Mouse (Mus musculus): ENCODE measurements around the gene Cep83.
A peak's percentile ranks its signal among the peaks of the same experiment; 100 is the strongest.
"Not testable (repeated sequence)": the region's sequence is repeated elsewhere in the genome, so short reads cannot be mapped to it uniquely, and the experiment has no call there.

Gene Cep83

GRCm38 (mm10) chr10:94688420-94689175 lies at the start of gene Cep83:
Gene Cep83 (plus strand): TSS chr10:94688654.
- ATAC-seq (ENCODE audit: insufficient number of reproducible peaks, low FRiP score, low TSS enrichment), result peak; percentile 98

- ATAC-seq (ENCODE audit: insufficient number of reproducible peaks, low FRiP score, low TSS enrichment), result no peak
Measured at GRCm38 (mm10) chr10:94639281-94639680, 49.2 kb upstream of the Cep83 start.

DNA sequence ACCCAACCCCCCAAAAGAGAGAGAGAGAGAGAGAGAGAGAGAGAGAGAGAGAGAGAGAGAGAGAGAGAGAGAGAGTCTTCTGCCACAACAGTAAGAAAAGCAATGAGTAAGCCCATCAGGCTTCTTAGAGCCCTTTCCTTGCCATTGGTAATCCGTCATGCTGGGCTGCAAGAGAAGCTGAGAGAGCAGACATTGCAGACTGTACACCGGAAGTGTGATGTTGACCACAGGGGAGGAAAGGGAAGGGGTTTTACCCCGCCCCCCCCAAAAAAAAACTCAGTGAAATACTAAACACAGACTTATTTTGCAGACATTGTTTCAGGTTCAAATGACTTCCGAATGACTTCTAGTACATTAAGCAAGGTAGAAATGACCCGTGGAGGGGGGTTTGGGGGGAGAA lies 48.4 kb upstream of the Cep83 start:
- no peak for ATAC-seq (ENCODE audit: insufficient number of reproducible peaks, low FRiP score, low TSS enrichment)

DNA sequence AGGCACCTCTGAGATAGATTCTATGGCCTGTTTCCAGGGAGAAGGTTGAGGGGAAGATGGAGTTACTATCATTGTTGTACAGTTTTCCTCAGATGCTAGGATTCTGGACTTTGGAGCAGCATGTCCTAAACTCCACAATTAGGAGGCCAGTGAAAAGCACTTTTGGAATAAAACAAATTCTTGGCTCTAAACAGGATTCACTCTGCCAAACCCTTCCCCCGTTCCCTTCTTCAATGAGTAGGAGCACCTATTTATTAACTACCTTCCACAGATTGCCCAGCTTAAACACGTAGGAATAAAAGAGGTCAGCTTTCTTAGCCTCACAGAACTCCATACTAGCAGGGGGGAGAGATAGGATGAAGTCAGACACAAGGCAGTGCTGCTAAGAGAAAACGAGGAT lies 24.4 kb upstream of the Cep83 start:
- ATAC-seq (ENCODE audit: insufficient number of reproducible peaks, low FRiP score, low TSS enrichment), result no peak

GRCm38 (mm10) chr10:94664455-94664854 lies 24.0 kb upstream of the Cep83 start:
- ATAC-seq (ENCODE audit: insufficient number of reproducible peaks, low FRiP score, low TSS enrichment), result no peak

DNA sequence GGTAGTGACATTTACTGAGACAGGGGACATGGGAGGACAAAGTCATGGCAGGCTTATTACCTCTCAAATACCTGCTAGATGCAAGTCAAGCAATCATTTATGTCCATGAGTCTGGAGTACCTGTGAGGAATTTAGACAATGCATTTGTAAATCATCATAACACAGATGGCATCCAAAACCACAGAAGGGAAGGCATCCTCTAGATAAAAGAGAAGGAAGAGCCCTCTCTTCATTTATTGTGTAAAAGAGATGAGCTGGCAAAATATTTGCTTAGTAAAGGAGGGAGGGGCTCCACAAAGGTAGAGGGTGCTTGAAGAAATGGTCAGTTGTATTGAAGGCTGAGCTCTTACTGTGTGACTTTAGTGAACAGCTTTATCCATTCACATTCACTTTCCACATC lies 20.3 kb upstream of the Cep83 start:
- ATAC-seq (ENCODE audit: insufficient number of reproducible peaks, low FRiP score, low TSS enrichment), result no peak

DNA sequence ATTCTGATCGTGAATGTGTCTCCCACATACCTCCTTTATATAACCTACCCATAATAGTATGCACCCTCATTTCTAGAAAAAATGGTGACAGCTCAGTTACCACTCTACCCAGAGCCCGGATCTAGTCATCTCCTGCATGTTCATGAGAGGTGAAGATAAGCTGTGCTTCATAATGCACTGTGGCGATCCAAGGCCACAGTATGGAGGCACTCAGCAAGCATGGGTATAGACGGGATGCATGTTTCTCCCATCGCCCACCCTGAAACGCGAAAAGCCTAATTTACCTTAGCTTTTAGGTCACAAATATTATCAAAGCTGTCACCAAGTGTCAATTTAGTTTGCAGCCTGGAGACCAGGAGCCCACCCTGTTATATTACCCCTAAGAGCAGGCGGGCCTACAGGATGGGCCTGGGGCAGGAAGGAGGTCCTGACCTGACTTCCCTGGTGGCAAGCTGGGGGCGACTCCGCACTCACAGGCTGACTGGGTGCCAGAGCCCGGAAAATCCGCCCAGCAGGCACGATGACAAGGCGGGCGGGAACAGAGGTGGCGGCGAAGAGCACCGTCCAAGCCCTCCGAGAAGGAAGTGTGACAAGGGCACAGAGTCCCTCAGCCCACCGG lies 544 bp upstream of the Cep83 start:
- ATAC-seq (ENCODE audit: insufficient number of reproducible peaks, low FRiP score, low TSS enrichment), result peak; percentile 82

GRCm38 (mm10) chr10:94689176-94689510 lies 689 bp downstream of the Cep83 start:
- no peak; the same call in none of the 2 replicates for ATAC-seq (ENCODE audit: insufficient number of reproducible peaks, low FRiP score, low TSS enrichment)

DNA sequence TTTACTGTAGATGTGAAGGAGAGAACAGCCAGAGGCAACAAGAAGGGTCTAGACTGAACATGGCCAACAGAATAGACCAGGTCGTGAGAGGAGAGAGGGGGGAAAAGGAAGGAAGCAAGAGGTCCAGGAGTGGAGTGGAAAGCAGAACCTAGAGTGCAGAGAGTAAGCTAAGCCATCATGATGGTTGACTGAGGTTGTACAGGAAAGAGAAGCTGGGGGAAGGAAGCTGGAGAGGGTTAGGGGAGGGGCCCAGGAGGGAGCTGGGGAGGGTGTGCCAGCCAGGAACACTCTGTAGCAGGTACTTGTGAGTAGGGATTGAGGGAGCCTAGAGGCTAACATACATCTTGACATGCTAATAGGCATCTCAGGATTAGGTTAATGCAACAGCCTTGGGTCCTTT lies 1.9 kb downstream of the Cep83 start:
- no peak for ATAC-seq (ENCODE audit: insufficient number of reproducible peaks, low FRiP score, low TSS enrichment)

- ATAC-seq (ENCODE audit: insufficient number of reproducible peaks, low FRiP score, low TSS enrichment), result no peak
Measured at GRCm38 (mm10) chr10:94692163-94692562, 3.7 kb downstream of the Cep83 start.

GRCm38 (mm10) chr10:94705643-94706258 lies 17.3 kb downstream of the Cep83 start:
- no peak for ATAC-seq (ENCODE audit: insufficient number of reproducible peaks, low FRiP score, low TSS enrichment)

- ATAC-seq (ENCODE audit: insufficient number of reproducible peaks, low FRiP score, low TSS enrichment), result no peak
Measured at GRCm38 (mm10) chr10:94706695-94707094, 18.2 kb downstream of the Cep83 start.

- no peak for ATAC-seq (ENCODE audit: insufficient number of reproducible peaks, low FRiP score, low TSS enrichment)
Measured at GRCm38 (mm10) chr10:94709622-94710319, 21.3 kb downstream of the Cep83 start.

DNA sequence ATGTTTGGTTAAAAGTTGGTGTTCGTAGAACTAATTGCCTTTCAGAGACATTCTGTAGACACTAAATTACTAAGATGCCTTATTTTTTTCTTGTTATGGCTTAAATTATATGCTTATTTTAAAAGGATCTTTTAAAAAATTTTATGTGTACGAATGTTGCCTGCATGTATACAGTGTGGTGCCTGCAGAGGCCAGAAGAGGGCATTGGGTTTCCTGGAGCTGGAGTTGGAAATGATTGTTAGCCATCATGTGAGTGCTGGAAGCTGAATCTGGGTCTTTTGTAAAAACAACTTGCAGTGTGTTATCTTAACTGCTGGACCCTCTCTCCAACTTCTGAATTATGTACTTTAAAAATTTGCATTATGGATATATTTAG lies 21.9 kb downstream of the Cep83 start:
- ATAC-seq (ENCODE audit: insufficient number of reproducible peaks, low FRiP score, low TSS enrichment), result no peak

- ATAC-seq (ENCODE audit: insufficient number of reproducible peaks, low FRiP score, low TSS enrichment), result no peak
Measured at GRCm38 (mm10) chr10:94720300-94720699, 31.8 kb downstream of the Cep83 start.

DNA sequence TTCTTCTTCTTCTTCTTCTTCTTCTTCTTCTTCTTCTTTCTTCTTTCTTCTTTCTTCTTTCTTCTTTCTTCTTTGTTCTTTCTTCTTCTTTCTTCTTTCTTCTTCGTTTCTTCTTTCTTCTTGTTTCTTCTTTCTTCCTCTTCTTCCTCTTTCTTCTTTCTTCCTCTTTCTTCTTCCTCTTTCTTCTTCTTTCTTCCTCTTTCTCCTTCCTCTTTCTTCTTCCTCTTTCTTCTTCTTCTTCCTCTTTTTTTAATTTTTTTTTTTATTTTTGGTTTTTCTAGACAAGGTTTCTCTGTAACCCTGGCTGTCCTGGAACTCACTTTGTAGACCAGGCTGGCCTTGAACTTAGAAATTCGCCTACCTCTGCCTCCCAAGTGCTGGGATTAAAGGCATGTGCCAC lies 39.6 kb downstream of the Cep83 start:
- ATAC-seq (ENCODE audit: insufficient number of reproducible peaks, low FRiP score, low TSS enrichment), result not testable (repeated sequence)

GRCm38 (mm10) chr10:94730445-94730844 lies 42.0 kb downstream of the Cep83 start:
- no peak for ATAC-seq (ENCODE audit: insufficient number of reproducible peaks, low FRiP score, low TSS enrichment)

DNA sequence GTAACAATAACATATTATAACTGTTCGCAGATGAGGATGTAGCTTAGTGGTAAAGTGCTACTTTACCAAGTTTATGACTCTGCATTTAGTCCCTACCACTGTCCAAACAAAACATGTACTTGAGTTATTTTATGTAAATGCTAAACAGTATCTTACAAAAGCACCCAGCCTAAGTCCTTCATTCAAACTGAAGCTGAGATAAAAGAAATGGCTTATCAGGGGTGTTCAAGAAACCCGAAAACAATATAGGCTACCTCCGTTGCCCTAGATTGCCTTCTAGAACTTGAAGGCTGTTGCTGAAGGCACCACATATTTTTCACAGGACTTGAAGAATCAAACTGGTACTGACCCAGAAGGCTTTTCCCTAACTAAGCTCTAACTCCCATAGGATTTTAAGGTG lies 46.4 kb downstream of the Cep83 start:
- no peak for ATAC-seq (ENCODE audit: insufficient number of reproducible peaks, low FRiP score, low TSS enrichment)

DNA sequence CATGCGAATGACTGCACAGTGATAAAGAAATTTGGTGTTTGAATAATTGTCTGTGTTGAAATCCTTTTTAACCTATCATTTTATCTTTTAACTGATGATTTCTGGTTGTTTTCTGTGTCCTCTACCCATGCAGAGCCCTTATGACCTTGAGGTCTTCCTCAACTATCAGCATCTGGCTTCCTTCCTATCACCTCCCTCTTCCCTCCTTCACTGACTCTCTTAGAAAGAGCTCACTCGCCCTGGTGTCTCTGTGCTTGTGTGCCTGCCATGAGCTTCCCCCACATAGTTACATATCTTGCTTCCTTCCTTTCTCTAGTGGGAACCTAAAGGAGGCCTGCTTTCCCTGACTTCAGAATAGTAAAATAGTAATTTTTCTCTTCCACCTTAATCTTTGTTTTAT lies 51.8 kb downstream of the Cep83 start:
- ATAC-seq (ENCODE audit: insufficient number of reproducible peaks, low FRiP score, low TSS enrichment), result no peak

GRCm38 (mm10) chr10:94741459-94741858 lies 53.0 kb downstream of the Cep83 start:
- no peak for ATAC-seq (ENCODE audit: insufficient number of reproducible peaks, low FRiP score, low TSS enrichment)

DNA sequence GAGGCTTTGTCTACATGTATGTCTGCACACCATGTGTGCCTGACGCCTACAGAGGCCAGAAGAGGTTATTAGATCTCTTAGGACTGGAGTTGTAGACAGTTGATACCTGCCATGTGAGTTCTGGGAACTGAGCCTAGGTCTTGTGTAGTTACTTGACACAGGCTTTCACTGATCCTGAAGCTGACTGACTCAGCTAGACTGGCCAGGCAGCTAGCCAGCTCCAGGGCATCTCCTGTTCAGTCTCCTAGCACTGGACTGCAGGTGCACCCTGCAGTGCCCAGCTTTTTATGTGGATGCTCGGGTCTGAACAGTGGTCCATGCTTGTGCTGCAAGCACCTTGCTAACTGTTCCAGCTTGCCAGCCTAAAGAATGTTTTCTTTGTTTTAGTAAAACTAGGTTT lies 58.6 kb downstream of the Cep83 start:
- ATAC-seq (ENCODE audit: insufficient number of reproducible peaks, low FRiP score, low TSS enrichment), result no peak

Data from cerebellum, adult (tissue).